Mouse (Mus musculus): ENCODE measurements around the gene Uevld.
"Not testable (repeated sequence)": the region's sequence is repeated elsewhere in the genome, so short reads cannot be mapped to it uniquely, and the experiment has no call there.

Gene Uevld

GRCm38 (mm10) chr7:46957831-46958691, at the start of gene Uevld:
TSS of gene Uevld (minus strand) at chr7:46958527.
- DNase-seq (ENCODE audit: low spot score in 2 of 2) = peak; percentile 91 to 93

DNA sequence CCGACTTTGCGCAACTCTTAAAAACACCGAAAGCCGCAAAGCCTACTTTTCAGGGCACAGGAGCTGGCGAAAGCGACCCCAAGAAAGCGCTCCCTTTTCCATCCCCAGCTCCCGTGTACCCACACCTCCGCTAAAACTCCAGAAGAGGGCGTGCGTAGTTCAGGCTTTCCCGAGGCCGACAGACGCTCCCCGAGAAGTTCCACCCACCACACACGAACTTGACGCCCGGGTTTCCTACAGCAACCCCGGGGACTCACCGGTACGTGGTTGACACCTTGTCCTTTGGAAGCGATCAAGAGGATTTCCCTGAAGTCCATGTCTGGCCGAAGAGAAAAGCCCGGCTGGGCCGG, 49.5 kb upstream of the Uevld start:
- DNase-seq (ENCODE audit: low spot score in 2 of 2) = no peak

GRCm38 (mm10) chr7:47007109-47007780, 48.9 kb upstream of the Uevld start:
- DNase-seq (ENCODE audit: low spot score in 2 of 2) = no peak

- DNase-seq (ENCODE audit: low spot score in 2 of 2) = no peak
Observed at GRCm38 (mm10) chr7:47003411-47004115, 45.2 kb upstream of the Uevld start.

DNA sequence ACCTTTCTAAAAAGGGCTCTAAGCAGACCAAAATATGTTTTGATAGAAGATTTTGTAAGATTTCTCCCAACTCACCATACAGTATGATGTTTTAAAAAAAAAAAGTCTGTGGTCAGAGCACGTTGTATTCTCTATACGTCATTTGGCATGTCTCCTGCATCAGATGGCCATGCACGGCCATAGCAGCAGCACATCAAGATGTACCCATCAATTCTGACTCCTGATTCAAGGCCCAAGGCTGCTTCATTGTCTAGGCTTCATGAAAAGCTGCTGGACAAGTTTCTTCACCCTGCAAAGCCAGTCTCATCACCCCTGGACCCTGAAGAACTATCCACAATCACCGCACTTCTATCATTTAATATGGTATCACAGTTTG, 43.6 kb upstream of the Uevld start:
- DNase-seq (ENCODE audit: low spot score in 2 of 2) = no peak

DNA sequence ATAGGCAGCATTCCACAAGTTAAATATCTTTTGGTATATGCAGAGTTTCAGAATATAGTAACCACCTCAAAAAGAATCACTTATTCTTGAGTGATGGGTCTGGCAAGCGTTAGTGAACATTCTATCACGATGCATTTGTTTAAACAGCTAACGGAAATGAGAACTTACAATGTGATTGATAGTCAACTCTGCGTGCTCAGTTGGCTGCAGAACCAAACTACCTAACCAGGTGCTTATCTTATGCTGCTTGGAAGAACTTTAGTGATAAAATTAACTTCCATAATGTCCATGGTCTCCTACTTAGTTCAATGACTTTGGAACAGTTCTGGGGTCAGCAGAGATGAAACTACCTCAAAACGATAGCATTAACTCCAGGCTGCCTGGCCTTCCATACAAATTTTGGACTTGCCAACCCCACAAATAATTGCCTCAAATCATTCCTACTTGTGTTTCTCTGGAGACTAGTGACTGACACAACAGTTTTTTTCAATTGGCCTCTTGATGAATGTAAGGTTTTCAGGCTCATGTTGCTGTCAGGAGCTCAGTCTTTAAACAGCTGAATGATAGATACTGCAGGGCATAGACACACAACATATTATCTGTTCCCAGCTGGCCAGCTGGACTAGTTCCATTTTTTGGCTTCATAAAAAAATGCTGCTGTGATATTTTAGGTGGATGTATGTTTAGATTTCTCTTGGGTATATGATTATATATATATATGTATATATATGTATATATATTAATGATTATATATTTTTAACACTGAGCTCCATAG, 43.0 kb upstream of the Uevld start:
- no peak for DNase-seq (ENCODE audit: low spot score in 2 of 2)

DNA sequence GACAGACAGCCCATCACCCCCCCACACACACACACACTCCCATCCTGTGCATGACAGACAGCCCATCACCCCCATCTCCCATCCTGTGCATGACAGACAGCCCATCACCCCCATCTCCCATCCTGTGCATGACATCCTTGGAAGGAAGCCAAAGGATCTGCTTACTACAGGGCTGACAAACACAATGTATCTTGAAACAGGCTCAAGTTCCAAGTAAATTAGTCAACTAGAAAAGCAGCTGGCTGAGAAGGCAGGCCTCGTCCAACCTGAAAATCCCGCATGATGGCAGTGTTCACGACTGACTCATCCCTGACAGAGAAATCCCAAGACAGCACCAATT, 42.3 kb upstream of the Uevld start:
- no peak for DNase-seq (ENCODE audit: low spot score in 2 of 2)

DNA sequence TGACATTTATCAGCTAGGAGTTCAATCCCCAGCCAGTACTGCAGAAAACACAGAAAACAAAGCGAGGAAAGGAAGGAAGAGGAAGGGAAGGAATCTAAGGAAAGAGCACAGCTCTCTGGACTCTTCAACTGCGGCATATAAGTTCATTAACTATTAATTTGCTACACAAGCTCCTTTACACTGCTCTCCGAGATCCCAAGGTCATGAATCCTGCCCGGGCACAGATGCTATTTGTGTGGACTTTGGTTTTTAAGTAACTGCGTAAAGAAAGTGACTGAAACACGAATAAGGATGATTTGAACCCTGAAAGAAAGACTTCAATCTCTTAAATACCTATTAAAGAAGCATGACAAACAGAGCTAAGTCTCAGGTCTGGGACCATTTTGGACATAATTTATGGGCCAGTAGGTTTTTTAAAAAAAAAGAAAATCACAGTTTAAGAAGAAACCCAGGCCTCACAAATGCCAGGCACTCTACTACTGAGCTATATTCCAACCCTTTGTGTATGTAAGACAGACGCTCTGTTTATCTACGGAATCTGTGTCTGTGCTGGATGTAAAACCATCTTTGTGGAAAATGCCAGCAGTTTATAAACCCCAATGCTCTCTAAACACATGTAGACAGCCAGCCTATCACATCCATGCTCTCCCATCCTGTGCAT, 41.8 kb upstream of the Uevld start:
- no peak for DNase-seq (ENCODE audit: low spot score in 2 of 2)

DNA sequence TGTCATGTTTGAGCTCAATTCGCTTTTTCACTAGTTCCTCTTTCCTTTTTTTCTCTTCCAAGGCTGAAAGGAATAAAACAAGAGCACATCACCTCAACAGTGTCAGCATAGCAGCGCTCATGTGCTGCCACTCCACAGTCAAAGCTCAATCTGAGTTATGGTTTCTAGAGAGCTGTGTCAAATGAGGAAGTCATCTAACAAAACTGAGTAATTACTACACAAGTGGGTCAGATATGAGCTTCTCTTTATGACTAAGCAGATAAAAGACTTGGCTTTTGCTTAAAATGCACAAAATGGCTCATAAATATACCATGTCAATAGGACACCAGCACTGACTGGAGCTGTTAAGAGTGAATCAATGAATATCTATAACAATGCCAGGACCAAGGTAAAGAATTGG, 40.6 kb upstream of the Uevld start:
- DNase-seq (ENCODE audit: low spot score in 2 of 2) = no peak

GRCm38 (mm10) chr7:46997644-46998395, 39.5 kb upstream of the Uevld start:
- no peak for DNase-seq (ENCODE audit: low spot score in 2 of 2)

DNA sequence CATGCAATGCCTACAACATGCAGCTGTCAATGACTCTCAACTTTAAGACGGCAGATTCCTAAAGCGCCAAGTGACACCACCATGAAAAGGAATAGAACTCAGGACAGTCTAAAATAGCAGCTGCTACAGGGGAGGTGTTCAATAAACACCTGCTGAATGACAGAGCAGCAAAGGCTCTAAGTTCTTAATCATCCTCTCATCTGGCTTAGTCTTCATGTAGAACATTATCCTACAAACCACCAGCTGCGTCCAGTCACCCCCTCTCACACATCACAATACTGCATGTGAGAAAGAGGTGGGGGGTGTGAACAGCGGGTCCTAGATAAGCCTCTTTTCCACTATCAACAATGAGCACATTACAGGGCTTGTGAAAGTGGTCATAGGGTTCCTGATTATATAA, 38.7 kb upstream of the Uevld start:
- no peak for DNase-seq (ENCODE audit: low spot score in 2 of 2)

DNA sequence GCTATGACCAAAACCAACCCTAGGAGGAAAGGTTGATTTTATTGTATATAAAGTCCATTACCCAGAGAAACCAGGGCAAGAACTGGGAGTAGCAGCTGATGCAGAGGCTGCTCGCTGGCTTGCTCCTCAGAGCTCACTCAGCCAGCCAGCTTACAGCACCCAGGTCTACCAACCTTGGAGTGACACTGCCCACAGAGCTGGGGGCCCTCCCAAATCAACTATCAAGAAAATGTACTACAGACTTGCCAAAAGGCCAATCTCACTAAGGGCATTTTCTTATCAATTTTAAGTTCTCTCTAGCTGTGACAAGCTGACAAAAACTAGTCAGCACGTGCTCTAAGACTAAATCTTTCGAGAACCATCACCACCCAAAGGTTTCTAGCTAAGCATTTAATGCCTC, 37.2 kb upstream of the Uevld start:
- DNase-seq (ENCODE audit: low spot score in 2 of 2) = no peak

DNA sequence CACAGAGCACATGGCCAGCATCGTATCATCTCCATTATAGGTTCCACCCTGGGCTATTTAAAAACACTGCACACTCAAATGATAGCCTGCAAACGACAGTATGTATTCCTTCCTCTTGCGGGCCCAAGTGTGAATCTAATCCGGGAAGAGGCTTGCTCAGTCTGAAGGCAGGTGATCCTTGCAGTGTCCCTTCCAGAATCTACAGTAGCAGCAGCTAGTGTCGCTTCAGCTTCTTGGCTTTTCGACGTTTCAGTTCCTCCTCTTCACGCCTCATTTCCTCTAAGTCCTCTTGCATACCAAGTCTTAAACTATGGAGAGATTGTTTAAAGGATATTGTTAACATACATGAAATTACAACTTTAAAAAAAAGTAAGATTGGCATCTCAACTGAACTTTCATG, 34.8 kb upstream of the Uevld start:
- DNase-seq (ENCODE audit: low spot score in 2 of 2) = no peak

DNA sequence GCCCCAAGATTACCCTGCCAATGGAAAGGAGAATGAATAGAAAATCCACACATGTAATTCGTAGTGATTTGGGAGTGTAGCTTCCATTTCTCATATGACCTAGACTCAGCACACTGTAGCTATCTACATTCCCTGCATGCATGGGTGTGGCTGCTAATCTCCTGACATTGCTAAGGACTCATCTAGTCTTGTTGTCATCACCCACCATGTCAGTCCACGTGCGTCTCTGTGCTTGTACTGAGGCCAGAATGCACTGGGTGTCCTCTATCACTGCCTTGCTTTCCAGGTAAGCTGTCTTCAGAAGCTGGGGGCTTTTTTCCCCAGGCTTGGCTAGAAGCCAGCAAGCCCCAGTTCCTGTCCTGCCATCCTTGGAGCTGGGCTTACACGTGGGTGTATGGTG, 31.1 kb upstream of the Uevld start:
- DNase-seq (ENCODE audit: low spot score in 2 of 2) = not testable (repeated sequence)

DNA sequence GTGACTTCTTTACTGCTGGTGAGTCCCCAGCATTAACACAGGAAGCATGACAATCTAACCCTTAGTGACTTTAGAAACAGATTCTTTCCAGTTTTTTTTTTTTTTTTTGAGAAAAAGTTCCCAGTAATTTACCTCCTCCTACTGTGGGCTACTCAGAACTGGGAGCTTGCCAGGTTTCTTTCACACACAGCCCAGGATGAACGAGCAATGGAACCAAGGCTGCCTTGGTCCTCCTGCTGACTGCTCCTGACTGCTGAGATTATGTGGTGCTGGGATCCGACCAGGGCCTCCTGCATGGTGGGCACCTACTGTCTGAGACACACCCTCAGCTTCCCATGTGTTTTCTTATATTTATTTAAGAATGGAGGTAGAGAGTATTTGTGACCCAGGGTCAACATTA, 28.7 kb upstream of the Uevld start:
- DNase-seq (ENCODE audit: low spot score in 2 of 2) = no peak

DNA sequence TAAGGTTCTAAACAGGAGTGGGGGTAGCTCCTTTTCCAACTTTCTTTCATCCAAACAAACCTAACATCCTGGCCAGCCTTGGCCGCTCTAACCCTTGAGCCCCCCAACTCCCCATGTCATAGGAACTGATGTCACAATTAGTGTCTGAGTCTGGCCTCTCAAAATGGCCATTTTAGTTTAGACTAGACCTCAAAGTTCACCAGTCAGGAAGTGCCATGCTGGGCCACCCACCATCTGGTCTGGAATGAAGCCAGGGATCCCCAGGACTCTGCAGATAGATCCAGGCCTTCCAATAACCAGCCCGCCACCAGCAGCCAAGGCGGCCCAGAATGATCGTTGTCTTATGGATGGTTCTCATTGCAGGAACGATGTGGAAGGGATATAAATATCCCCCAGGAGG, 28.3 kb upstream of the Uevld start:
- DNase-seq (ENCODE audit: low spot score in 2 of 2) = no peak

GRCm38 (mm10) chr7:46985718-46986505, 27.6 kb upstream of the Uevld start:
- DNase-seq (ENCODE audit: low spot score in 2 of 2) = no peak

DNA sequence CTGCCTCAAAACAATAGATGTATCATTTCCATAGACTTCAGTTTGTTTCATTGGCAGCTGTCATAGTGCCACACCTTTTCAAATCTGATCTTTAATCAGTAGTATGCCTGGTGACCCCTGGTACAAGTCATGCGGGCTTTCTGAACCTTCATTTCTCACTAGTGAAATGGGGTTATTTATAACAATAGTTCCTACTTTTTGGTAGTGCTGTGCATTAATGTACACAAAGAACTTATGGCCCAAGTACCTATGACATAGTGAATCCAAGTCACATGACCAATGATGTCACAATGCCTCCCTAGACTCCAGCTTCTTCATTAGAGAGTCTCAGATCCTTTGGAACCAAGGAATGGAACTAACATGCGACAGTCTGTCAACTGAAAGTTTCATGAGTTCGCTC, 25.0 kb upstream of the Uevld start, which contains the start of gene Gm9999:
Gene Gm9999 (plus strand): TSS at position 301 of the 400 bp plus-strand sequence.
- no peak for DNase-seq (ENCODE audit: low spot score in 2 of 2)

GRCm38 (mm10) chr7:46975456-46975855, 17.1 kb upstream of the Uevld start:
- no peak for DNase-seq (ENCODE audit: low spot score in 2 of 2)

GRCm38 (mm10) chr7:46974648-46975047, 16.3 kb upstream of the Uevld start:
- DNase-seq (ENCODE audit: low spot score in 2 of 2) = no peak
